Mouse (Mus musculus): ENCODE data around the gene Rdh13.

- no peak for TF ChIP-seq CTCF (IDR thresholded peaks at IDR 0.05)
- TF ChIP-seq POLR2A (IDR thresholded peaks at IDR 0.05; ENCODE audit: insufficient read depth, low read depth, low read length): no peak
- no peak for TF ChIP-seq EP300 (IDR thresholded peaks at IDR 0.05; ENCODE audit: insufficient read depth, low read depth, low read length)
Observed at GRCm38 (mm10) chr7:4437721-4438120, 7.7 kb downstream of the Rdh13 start.
